Mouse (Mus musculus): ENCODE results near the gene Slamf9.
A peak's percentile ranks its signal among the peaks of the same experiment; 100 is the strongest.

The Slamf9 gene

DNA sequence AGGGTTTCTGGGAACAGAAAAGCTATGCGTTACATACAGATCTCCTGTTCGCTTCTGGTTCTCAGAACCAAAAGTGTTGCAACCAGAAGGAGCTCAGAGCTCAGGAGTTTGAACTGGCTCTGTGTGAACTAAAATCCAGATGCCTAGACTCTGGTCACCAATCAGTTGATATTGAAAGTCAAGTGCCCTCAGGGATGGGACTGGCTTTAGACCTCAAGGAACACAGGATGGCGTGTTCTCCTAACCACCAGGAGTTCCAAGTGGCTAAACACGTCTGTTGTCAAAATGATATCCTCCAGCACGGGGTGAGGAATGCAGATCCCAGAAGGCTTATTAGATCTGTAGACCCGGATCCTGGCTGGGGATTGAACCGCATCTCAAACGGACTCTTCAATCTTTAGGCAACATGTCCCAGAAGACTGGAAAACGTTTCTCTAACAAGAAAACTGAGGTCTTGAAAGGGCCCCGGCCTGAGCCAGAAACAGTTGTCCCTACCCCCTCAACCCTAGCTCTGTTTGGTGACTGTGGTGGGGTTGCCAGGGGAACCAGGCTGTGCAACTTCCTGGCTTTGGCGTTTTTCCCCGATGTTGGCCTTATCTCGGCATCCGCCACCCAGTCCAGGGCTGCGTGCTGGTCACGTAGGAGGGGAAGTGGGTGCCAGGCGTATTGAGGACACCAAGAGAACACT lies 38.5 kb downstream of the Slamf9 start:
- DNase-seq (ENCODE audit: low read depth, low spot score) = peak; percentile 56

GRCm38 (mm10) chr1:172514213-172514529 lies 39.0 kb downstream of the Slamf9 start:
- no peak for DNase-seq (ENCODE audit: low read depth, low spot score)

DNA sequence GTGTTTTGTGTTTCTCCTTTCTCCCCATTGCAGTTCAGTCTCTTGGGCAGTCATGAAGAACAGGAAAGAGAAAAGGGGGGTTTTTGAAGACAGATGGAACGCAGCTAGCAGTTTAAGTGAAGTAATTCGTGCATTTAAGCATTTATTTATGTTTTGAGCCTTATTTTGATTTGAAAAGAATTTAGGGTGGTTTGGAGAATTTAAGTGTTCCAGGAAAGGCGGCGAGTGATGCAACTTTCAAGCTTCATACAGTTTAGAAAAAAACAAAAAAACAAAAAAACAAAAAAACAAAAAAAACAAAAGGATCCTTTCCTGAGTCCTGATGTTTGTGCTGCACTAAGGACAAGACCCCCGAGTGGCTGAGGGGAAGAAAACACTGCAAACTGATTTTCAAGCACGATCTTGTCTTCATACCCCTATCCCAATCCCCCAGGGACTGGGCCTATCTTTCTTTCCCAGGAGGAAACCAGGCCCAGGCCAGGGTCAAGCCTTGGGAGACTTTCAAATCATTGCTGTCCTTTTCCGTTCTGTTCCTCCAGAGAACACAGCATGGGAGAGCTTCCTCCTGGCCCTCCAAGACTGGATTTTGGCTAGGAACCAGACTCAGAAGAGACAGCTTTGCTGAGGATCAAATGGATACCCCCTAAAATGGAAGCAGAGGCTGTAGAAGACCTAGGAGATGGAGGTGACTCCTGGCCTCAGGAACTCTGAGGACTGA lies 39.6 kb downstream of the Slamf9 start:
- DNase-seq (ENCODE audit: low read depth, low spot score) = no peak

DNA sequence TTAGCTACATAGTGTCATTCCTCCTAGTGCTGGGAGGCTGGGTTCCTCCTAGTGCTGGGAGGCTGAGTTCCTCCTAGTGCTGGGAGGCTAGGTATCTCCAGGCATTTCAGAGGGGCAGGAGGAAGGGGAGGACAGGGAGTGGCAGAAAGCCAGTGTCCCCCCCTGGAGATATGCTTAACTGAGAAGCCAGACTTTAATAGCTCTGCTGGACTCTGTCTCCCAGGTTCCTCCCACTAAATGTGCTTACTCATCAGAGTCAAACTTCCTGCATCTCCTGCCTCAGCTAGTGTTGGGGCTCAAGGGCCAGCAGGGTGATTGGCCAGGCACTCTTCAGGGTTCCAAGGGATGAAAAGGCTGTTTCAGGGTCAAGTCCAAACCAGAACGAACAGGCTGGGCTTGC lies 40.2 kb downstream of the Slamf9 start:
- DNase-seq (ENCODE audit: low read depth, low spot score) = peak; percentile 61

DNA sequence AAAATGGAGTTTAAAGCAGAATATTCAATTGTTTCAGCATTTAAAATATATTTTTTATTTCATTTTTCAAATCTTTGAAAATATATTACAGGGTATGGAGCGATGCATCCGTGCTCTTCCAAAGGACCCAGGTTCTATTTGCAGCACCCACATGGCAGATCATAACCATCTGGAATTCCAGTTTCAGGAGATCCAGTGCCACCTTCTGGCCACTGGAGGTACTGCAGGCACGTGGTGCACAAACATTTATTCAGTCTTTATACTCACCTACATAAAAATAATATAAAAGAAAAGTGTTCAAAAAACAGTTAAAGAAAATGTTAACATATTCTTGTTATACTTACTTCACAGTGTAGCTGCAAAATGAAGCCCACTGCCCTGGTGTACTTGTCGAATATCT lies 42.9 kb downstream of the Slamf9 start:
- peak; percentile 55 for DNase-seq (ENCODE audit: low read depth, low spot score)

DNA sequence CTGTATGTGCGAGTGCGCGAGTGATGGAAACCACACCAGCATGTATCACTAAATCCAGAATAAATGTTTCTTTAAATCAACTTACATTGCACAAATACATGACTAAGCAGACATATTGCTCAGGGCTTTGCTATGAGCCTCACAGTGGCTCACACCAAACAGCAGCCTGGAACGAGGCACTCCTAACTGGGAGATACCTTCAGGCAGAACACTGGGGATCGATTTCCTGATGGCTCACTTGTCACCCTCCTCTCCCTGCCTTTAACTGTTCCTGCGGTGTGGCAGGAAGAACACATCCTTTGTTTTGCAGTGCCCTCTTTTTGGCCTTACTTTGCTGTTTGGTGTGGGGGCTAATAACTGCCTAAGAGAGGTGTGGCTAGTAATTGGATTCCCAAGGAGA lies 44.5 kb downstream of the Slamf9 start:
- DNase-seq (ENCODE audit: low read depth, low spot score) = no peak

DNA sequence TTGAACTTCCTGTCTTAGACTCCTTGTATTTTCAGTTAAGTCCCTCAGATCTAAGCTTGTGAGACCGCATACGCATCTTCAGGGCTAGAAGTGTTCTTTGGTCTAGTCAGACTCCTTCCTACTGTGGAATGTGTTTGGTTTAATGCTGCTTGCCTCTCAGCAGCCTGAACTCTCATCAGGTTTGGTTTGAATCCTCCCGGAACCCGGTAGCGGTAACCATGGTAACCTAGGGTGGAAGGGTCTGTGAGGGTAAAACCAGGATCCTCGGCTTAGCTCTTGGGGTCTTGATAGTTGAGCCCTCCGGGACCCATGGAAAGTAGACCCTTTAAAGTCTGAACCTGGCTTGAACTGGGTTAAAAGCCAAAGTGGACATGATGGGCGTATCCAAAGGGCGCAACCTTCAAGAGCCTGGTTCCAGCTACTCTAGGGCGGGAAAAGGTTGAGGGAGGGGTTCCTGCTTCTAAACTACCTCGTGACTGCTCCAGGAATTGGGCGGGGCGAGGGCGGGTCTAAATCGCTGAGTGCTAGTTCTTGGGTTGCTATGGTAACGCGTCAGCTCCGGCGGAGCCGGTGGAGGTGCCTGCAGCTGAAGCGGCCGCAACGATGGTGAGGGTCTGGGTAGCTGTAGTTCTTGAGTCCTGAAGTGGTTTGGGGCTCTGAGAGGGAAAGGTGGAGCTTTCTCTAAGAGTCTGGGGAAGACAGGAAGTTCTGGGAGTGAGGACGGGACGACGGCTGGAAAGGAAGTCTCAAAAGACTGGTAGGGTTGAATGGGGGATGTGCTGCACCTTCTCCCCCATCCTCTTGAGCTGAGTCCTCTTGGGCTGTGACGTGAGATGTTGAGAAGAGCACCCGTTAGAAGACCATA lies 45.6 kb downstream of the Slamf9 start, which contains the start of gene Cfap45:
Gene Cfap45, plus strand, starts transcription at position 226 of the 865 bp plus-strand sequence.
- peak; percentile 99 for DNase-seq (ENCODE audit: low read depth, low spot score)

DNA sequence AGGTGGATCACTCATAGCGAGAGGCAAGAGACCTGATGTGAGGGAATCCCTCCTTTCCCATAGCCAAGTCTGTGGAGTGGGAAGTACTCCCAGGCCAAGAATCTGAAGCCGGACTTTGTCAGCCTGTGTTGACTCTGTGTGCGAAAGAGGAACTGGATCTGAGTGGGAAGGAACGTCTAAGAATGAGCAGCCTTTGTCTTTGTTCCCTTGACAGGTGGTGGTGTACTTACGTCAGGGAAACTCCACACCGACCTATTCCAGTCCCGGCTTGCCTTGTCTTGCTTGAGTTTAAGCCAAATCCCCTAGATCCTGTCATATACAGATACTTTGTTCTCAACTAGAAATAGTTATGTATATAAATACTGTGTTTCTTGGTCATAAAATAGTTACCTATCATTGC lies 47.4 kb downstream of the Slamf9 start:
- no peak for DNase-seq (ENCODE audit: low read depth, low spot score)

DNA sequence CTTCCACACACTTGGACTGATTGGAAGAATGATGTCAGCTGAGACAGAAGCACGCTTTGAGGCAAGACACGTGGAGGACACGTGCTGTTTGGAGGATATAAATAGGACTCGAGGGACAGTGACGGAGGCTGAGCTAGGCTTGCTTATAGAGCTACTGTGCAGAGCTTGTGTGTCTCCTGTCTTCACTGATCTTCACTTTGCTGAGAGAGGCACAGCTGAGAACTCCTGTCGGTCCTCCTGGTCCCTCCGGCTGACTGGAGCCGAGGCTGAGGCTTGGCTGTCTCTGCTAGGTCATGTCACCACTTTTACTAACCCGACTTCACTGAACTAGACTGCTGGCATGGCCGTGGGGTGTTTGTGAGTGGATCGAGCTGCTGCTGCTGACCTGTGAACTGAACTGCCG lies 48.5 kb downstream of the Slamf9 start:
- no peak for DNase-seq (ENCODE audit: low read depth, low spot score)

- peak; percentile 84 for DNase-seq (ENCODE audit: low read depth, low spot score)
Measured at GRCm38 (mm10) chr1:172525027-172525764, 50.0 kb downstream of the Slamf9 start.

DNA sequence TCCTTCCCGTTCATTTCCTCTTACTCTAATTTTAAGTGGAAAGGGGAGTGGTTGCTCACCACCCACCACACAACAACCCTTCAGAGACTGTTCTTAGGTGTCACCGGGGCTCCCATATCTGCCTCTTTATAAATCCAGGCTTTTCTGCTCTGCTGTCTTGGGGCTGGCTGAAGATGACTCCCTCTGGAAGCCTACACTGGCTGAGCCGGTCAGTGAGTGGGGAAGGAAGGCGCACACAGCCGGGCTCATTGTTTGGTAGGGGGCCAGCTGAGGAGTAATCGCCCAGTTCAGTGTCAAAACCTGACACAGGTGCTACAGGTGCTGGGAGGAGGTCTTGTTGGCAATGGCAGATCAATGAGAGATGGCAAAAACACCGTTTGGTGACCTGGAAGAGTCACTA lies 50.8 kb downstream of the Slamf9 start:
- peak; percentile 33 for DNase-seq (ENCODE audit: low read depth, low spot score)

DNA sequence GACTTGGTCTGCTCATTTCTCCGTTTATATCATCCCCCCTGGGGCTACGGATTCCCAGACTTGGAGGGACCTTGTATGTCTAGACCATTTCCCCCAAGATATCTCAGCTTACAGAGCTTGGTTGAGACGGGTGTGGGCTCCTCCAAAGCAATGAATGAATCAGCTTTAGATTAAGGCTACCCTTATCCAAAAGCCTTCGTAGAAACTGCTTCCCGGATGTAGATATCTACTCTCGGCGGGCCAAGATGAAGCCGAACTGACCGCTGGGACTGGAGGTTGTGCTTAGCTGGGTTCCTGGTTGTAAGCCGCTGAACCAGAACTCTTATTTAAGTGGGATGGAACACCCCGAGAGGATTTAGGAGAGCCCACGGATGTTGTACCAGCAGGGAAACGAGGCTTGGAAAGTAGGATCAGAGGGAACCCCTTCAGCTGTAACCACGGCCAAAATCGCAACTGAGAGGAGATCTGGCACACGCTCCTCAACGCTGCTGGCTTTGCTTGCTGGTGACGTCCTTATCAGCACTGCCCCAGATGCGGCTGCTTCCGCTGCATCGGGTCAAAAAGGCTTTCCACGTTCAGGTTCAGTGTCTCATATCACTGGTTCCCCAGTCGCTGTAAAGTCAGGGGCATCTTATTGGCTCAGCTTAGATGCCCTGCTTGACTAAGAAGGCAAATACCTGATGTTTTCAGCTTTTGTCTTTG lies 51.4 kb downstream of the Slamf9 start:
- no peak for DNase-seq (ENCODE audit: low read depth, low spot score)

- no peak for DNase-seq (ENCODE audit: low read depth, low spot score)
Measured at GRCm38 (mm10) chr1:172527431-172527830, 52.3 kb downstream of the Slamf9 start.

All from R1 (cell line).